Mouse (Mus musculus) forebrain, embryonic 11.5 days (tissue): ENCODE measurements around the gene Carmil2. TPM values are rescaled to one million over a fixed set of nuclear protein-coding genes. Genes with fewer than 3 reads are reported as not detected.
A peak's percentile ranks its signal among the peaks of the same experiment; 100 is the strongest.

ENCODE experiments used
- ATAC-seq: fragments of 200-750 bp; cut with Nextera tagmentation; replicated peaks from 2 replicates; pipeline ENCODE4 v1.8.0; 2017; ENCODE audit warnings: moderate TSS enrichment; ENCODE audit not compliant: low FRiP score
- DNase-seq: peaks from one replicate; pipeline ENCODE4 v3.0.0-alpha.2; 2017; ENCODE audit warnings: low spot score
- H3K27ac ChIP-seq: fragments of 300-500 bp; sonication (generic); 2 replicates; pipeline ENCODE4 v1.5.1; 2014; ENCODE audit warnings: low read depth, low read length
- H3K27me3 ChIP-seq: fragments of 300-500 bp; sonication (generic); 2 replicates; pipeline ENCODE4 v1.6.1; 2014; ENCODE audit warnings: mild to moderate bottlenecking, low read length, mixed read lengths; ENCODE audit not compliant: control insufficient read depth, insufficient read depth
- H3K36me3 ChIP-seq: fragments of 300-500 bp; sonication (generic); 2 replicates; pipeline ENCODE4 v1.6.1; 2014; ENCODE audit warnings: mild to moderate bottlenecking, low read length, moderate library complexity, mixed read lengths; ENCODE audit not compliant: control insufficient read depth, insufficient read depth
- H3K4me1 ChIP-seq: fragments of 300-500 bp; sonication (generic); replicated peaks from 2 replicates; pipeline ENCODE4 v1.6.1; 2014; ENCODE audit warnings: low read length, mixed read lengths; ENCODE audit not compliant: control insufficient read depth, insufficient read depth
- H3K4me2 ChIP-seq: fragments of 300-500 bp; sonication (generic); 2 replicates; pipeline ENCODE4 v1.6.1; 2014; ENCODE audit warnings: low read depth, mild to moderate bottlenecking, low read length, moderate library complexity, mixed read lengths; ENCODE audit not compliant: severe bottlenecking
- H3K4me3 ChIP-seq: fragments of 300-500 bp; sonication (generic); 2 replicates; pipeline ENCODE4 v1.5.1; 2014; ENCODE audit warnings: low read depth, low read length
- H3K9ac ChIP-seq: fragments of 300-500 bp; sonication (generic); 2 replicates; pipeline ENCODE4 v1.6.1; 2014; ENCODE audit warnings: low read length
- H3K9me3 ChIP-seq: fragments of 300-500 bp; sonication (generic); 2 replicates; pipeline ENCODE4 v1.6.1; 2016; ENCODE audit warnings: low read length, mixed read lengths; ENCODE audit not compliant: control insufficient read depth
- WGBS: fragments of 180-500 bp; shearing (Covaris S2); extraction: QIAGEN DNeasy Blood & Tissue Kit; methylation state at CpG from one replicate; pipeline ENCODE4 v1.1.7; 2014; 5-methylcytosine and 5-hydroxymethylcytosine counted together
- polyA plus RNA-seq: library from polyadenylated mRNA; unstranded; fragments of >200 nt; fragmentation: Nextera tagmentation; extraction: Ambion mirVana; gene quantifications from 2 replicates; pipeline ENCODE4 v1.2.1, GENCODE M21; 2014

Carmil2 gene
- polyA plus RNA-seq, 1 experiment from 2014 or later: 2.0 TPM

DNA sequence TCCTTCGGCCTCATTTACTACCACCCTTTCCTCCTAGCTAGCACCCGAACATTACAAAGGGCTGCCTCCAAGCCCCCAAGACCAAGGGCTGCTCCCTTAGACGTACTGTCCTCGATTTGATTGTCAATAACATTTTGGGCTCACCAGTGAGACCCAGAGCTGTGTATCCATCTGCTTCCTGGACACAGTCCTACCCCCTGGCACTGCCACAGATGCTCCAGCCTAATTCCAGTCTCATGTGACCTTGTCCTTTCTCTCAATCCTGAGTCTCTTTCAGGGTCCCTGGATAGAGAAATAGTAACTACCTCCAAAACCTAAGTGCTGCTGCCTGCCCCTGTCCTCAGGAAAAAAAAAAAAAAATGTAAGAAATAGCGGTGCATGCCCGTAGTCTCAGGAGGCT, 18.9 kb downstream of the Carmil2 start:
- Histone ChIP-seq H3K4me1 (peaks cover 12% of the 10 kb centered on the region), H3K27ac (no peak overlapping the region), H3K9ac (no peak overlapping the region), H3K4me2 (no peak overlapping the region), H3K4me3 (no peak overlapping the region), H3K36me3 (peaks cover 6% of the 10 kb centered on the region; the same call in 1 of the 2 replicates), H3K9me3 (no peaks in the 10 kb centered on the region), H3K27me3 (no peaks in the 10 kb centered on the region)
- DNase-seq: no peak
- WGBS: 91% methylated on average over 6 of the region's 6 CpGs
- no peak for ATAC-seq

DNA sequence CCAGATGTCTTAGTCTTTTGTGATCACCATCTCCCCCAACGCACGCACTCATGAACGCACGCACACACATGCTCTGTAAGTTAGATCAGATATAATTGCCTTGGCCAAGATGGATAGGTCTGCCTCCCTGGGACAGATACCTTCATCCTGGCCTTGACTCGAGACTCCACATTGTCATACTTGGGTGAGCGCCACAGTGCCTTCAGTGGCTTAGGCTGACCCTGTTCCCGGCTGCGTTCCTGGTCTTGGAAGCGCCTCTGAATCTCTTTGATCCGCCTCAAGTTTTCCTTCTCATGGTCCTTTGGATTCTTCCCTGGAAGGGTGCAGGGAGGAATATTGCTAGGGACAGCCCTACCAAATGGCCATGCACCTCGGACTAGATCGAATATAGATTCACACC, 20.4 kb downstream of the Carmil2 start:
- Histone ChIP-seq H3K9ac (peak overlapping the region; percentile 79; the same call in 1 of the 2 replicates), H3K27me3 (no peaks in the 10 kb centered on the region), H3K27ac (no peak overlapping the region), H3K4me2 (peak overlapping the region; percentile 85), H3K9me3 (no peaks in the 10 kb centered on the region), H3K4me1 (peaks cover 9% of the 10 kb centered on the region), H3K36me3 (peaks cover 6% of the 10 kb centered on the region; the same call in 1 of the 2 replicates), H3K4me3 (peak overlapping the region; percentile 70)
- no peak for DNase-seq
- no peak for ATAC-seq
- WGBS: 84% methylated on average over 12 of the region's 12 CpGs

- no peak within 1 kb of the TSS for H3K27ac ChIP-seq
- peak; percentile 92 for ATAC-seq
- WGBS: 1% methylated on average over 55 of the region's 55 CpGs
These were observed 21.7 kb downstream of the Carmil2 start, which contains the start of the genes 4933405L10Rik and Enkd1 for GRCm38 (mm10) chr8:105707498-105708403. Gene 4933405L10Rik (plus strand): TSS chr8:105707655. Gene Enkd1 (minus strand): TSS chr8:105708210.

GRCm38 (mm10) chr8:105708675-105709074, 22.6 kb downstream of the Carmil2 start:
- no peak for ATAC-seq
- DNase-seq: no peak
- Histone ChIP-seq H3K4me1 (peaks cover 4% of the 10 kb centered on the region; the same call in 1 of the 2 replicates), H3K27me3 (no peaks in the 10 kb centered on the region), H3K4me3 (no peak overlapping the region), H3K36me3 (peaks cover 4% of the 10 kb centered on the region; the same call in 1 of the 2 replicates), H3K9me3 (no peaks in the 10 kb centered on the region), H3K9ac (no peak overlapping the region), H3K4me2 (no peak overlapping the region), H3K27ac (no peak overlapping the region)
- 94% methylated on average over 8 of the region's 8 CpGs for WGBS

More at GRCm38 (mm10) chr8:105707498-105708403, 21.7 kb downstream of the Carmil2 start, which contains the start of the genes 4933405L10Rik and Enkd1:
- Histone ChIP-seq H3K4me3 (peak within 1 kb of the TSS; percentile 70), H3K36me3 (peaks cover 6% of the 10 kb centered on the region; the same call in 1 of the 2 replicates), H3K27me3 (no peaks in the 10 kb centered on the region), H3K9ac (peak within 1 kb of the TSS; percentile 79), H3K4me1 (peaks cover 4% of the 10 kb centered on the region; the same call in 1 of the 2 replicates), H3K9me3 (no peaks in the 10 kb centered on the region), H3K4me2 (peak within 1 kb of the TSS; percentile 85)
- DNase-seq: peak; percentile 96

DNA sequence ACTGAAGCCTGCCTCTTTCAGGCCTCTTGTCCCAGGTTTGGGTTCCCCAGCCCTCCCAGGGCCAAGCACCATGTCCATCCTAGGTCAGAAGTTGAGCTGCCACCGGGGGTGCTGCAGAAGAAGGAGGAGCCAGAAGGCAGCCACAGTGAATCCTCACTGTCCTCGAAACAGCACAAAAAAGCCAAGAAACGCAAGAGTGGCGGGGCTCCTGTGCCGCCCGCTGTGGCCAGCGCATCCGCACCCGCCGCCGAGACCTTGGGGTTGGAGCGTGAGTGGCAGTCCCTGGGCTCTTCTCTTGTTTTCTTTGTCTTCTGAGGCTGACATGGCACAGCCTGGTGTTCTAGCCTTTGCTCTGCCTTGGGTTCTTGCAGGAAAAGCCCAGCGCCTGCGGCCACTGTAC, 23.2 kb downstream of the Carmil2 start:
- no peak overlapping the region for H3K9ac ChIP-seq

GRCm38 (mm10) chr8:105712286-105712685, 26.2 kb downstream of the Carmil2 start:
- no peak for ATAC-seq
- Histone ChIP-seq H3K27ac (no peak overlapping the region), H3K9ac (no peak overlapping the region), H3K27me3 (no peaks in the 10 kb centered on the region), H3K9me3 (no peaks in the 10 kb centered on the region), H3K4me3 (no peak overlapping the region), H3K4me1 (no peaks in the 10 kb centered on the region), H3K4me2 (no peak overlapping the region), H3K36me3 (no peaks in the 10 kb centered on the region)
- 90% methylated on average over 3 of the region's 3 CpGs for WGBS
- no peak for DNase-seq

More for the DNA sequence above, 23.2 kb downstream of the Carmil2 start:
- no peaks in the 10 kb centered on the region for H3K9me3 ChIP-seq
- no peak overlapping the region for H3K27ac ChIP-seq
- DNase-seq (no peak), ATAC-seq (no peak)
- peaks cover 4% of the 10 kb centered on the region; the same call in 1 of the 2 replicates for H3K4me1 ChIP-seq
- H3K4me2 ChIP-seq: no peak overlapping the region
- no peaks in the 10 kb centered on the region for H3K27me3 ChIP-seq
- H3K36me3 ChIP-seq: no peaks in the 10 kb centered on the region
- no peak overlapping the region for H3K4me3 ChIP-seq
- 81% methylated on average over 14 of the region's 14 CpGs for whole genome bisulfite sequencing

DNA sequence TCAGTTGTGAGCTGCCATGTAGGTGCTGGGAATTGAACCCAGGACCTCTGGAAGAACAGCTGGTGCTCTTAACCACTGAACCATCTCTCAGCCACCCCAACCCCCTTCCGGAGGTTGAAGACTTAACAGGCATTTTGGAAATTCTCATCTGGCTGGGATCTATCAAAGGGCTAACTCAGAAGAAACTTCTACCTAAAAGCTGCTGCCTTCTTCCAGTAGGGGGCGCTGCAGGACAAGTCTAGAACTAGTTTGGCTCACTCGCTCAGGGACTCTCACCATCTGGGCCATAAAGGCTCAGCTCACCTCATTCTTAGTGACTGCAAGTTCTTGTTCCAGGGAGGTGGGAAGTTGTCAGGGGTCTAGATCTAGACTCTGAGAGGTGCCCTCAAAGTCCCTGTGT, 28.1 kb downstream of the Carmil2 start:
- DNase-seq (peak; percentile 91), ATAC-seq (peak; percentile 45; the same call in 1 of the 2 replicates)
- Histone ChIP-seq H3K27ac (no peak overlapping the region), H3K4me1 (no peaks in the 10 kb centered on the region), H3K36me3 (no peaks in the 10 kb centered on the region), H3K4me3 (no peak overlapping the region), H3K9me3 (no peaks in the 10 kb centered on the region), H3K4me2 (no peak overlapping the region), H3K27me3 (no peaks in the 10 kb centered on the region), H3K9ac (no peak overlapping the region)
- WGBS: 5% methylated on average over 3 of the region's 3 CpGs

DNA sequence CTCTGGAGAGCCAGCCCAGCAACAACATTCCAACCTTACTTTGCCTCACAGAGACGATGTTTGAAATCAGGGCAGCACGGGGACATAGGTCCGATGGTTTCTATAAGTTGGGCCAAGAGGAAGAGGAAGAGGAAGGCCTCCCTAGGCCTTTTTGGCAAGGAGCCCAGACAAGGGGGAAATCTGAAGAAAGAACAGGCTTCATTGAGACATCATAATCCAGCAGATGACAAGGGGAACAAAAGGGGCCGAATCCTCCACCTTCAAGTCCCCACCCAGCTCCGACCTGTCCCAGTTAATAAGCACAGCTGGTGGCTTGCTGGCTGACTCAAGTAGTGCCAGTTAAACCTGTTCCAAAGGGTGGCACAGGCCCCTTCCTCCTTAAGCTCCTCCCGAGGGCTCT, 29.0 kb downstream of the Carmil2 start:
- no peaks in the 10 kb centered on the region for H3K36me3 ChIP-seq
- no peaks in the 10 kb centered on the region for H3K4me1 ChIP-seq
- no peak overlapping the region for H3K27ac ChIP-seq
- H3K9me3 ChIP-seq: no peaks in the 10 kb centered on the region
- H3K4me2 ChIP-seq: no peak overlapping the region
- DNase-seq: no peak
- WGBS: 81% methylated on average over 6 of the region's 6 CpGs
- no peak overlapping the region for H3K4me3 ChIP-seq
- ATAC-seq: no peak
- no peaks in the 10 kb centered on the region for H3K27me3 ChIP-seq
- no peak overlapping the region for H3K9ac ChIP-seq
